Mouse (Mus musculus) liver, adult (tissue): ENCODE data around the gene Lcn9.

Source experiments
- GATA4 ChIP-seq: IDR thresholded peaks from 2 replicates; pipeline ENCODE4 v1.6.1; 2014; ENCODE audit warnings: mild to moderate bottlenecking, low read length; ENCODE audit not compliant: insufficient replicate concordance

Lcn9 gene

GRCm38 (mm10) chr2:25836291-25836690, 13.3 kb downstream of the Lcn9 start:
- no peak for TF ChIP-seq GATA4

DNA sequence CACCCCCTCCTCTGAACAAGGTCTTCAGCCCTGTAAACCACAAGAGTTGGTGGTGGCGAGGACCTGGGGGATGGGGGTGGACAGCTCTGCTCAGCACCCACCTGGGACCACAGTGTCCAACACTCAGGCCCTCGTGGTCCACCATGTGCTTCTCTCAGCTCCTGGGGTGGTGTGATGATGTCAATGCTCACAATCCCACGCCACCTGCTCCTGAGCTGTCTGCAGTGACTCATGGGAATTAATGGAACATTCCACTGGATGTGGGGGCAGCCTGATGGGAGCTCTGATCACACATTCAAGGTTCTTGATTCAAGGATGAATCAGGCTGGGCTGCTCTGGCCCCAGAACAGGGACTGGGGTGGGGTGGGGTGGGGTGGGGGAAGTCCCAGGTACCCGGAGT, 19.2 kb downstream of the Lcn9 start:
- no peak for TF ChIP-seq GATA4

- no peak for TF ChIP-seq GATA4
Observed at GRCm38 (mm10) chr2:25842758-25843157, 19.8 kb downstream of the Lcn9 start.

DNA sequence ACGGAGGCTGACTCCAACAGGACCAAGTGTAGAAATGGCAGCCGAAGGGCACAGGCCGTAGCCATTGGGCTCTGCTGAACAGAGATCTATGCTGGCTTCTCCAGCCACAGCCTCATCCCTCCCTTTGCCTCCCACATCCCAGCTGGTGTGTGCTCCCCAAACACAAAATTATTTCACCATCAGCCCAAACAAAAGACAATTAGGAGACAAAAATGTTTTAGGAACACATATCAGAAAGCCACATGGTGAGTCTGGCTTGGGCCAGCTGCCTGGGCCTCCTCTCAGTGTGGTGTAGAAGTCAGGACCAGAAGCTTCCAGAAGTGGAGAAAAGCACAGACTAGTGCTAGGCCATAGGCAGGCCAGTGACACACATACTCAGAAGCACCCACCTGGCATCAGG, 21.1 kb downstream of the Lcn9 start:
- TF ChIP-seq GATA4 = no peak

GRCm38 (mm10) chr2:25846516-25846915, 23.6 kb downstream of the Lcn9 start:
- no peak for TF ChIP-seq GATA4

- TF ChIP-seq GATA4 = no peak
Observed at GRCm38 (mm10) chr2:25847226-25847625, 24.3 kb downstream of the Lcn9 start, which contains the start of gene Sohlh1. Sohlh1 (minus strand) TSS chr2:25847248.

DNA sequence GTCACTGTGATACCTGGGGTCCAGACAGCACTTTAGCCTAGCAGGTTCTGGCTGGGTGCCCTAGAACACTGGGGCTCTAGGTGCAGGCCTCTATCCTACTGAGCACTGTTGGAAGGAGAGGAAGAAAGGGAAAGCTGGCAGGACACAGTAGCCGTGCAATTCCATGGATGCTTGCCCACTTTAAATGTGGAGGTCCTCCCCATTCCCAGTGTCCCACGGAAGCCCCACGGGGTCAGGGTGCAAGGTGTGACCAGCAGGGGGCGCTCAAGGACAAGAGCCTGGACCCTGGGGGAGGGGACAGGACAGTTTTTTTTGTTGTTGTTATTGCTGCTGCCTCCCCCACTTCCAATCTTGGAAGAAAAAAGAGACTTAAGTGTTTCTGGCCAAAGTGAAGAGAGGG, 27.4 kb downstream of the Lcn9 start:
- no peak for TF ChIP-seq GATA4

- TF ChIP-seq GATA4 = no peak
Observed at GRCm38 (mm10) chr2:25852626-25853025, 29.7 kb downstream of the Lcn9 start.

GRCm38 (mm10) chr2:25853998-25854397, 31.0 kb downstream of the Lcn9 start:
- no peak for TF ChIP-seq GATA4

GRCm38 (mm10) chr2:25859891-25860290, 36.9 kb downstream of the Lcn9 start:
- TF ChIP-seq GATA4 = no peak

GRCm38 (mm10) chr2:25862038-25862437, 39.1 kb downstream of the Lcn9 start:
- no peak for TF ChIP-seq GATA4

DNA sequence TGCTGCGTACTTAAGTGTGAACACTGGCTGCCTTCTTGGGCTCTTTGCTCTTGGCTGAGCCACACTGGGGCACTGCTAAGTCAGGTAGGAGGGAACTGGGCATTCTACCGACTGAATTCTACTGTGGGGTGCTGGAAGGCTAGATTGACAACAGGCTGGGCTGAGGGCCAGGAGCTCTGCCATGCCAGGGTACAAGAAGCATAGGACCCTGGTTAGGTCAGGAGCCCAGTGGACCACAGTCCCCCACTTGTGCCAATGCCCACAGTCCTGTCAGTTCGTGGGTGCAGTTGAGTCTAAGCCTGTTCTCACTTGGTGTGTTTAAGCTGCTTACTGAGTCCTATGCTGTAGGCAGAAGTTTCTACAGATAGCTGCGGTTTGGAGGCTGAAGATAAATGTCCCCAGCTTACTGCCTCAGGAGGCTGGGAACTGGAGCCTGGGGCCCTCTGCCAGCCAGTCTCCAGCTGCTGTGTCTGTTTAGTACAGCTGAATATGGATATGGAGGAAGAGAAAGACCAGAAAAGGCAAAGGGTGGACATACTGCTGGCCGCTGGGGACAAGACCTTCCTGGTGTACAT, 39.8 kb downstream of the Lcn9 start:
- TF ChIP-seq GATA4 = no peak

DNA sequence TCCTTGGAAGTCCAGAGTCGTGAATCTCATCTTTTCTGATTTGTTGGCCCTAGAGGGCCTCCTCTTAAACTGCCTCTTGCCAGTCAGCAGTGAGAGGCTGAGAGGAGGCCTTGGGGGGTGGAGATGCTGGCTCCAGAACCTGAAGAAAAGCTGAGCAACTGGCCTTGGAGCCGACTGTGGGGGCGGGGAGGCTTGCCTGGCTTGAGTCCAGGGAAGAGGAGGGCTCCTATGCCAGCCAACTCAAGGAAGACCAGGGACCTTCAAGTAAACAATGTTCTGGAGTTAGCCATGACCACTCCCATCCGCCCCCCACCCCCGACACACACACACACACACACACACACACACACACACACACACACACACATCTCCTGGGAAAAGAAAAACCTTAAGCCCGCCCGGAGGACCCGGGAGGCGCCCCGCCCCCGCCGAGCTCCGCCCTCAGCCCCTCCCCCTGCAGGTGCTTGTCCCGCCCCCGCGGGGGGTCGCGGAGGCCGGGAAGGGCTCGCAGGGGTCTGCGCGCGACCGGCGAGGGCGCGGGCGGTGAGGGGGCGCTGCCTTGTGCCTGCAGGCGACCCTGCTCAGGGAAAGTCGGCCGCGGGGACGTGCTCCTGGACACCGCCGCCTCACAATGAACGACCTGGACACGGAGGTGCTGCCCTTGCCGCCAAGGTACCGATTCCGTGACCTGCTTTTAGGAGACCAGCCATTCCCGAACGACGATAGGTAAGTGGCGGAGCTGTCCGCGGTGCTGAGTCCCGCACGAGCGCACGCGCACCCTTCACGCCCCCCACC, 40.6 kb downstream of the Lcn9 start, which contains the start of gene Kcnt1:
Kcnt1 (plus strand) TSS at position 398 of the 795 bp plus-strand sequence.
- no peak for TF ChIP-seq GATA4

GRCm38 (mm10) chr2:25864230-25864629, 41.3 kb downstream of the Lcn9 start:
- no peak for TF ChIP-seq GATA4

GRCm38 (mm10) chr2:25865412-25865811, 42.5 kb downstream of the Lcn9 start:
- no peak for TF ChIP-seq GATA4

DNA sequence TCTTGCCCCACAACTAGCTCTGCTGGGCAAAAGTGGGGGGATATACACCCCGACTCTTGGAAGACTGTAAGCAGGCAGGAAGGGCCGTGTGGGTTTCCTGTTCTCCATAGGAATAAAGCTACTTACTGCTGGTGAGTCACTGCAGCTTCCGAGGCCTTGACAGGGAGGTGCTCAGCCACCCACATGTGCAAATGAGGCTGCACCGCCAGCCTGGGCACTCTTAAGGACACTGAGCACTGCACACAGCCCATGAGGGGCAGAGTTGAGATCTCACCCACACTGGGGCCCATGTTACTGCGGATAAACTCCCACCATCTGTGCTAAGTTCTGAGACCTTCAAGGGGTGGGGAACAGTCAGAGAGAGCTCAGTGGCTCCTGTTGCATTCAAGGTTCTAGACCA, 43.7 kb downstream of the Lcn9 start:
- TF ChIP-seq GATA4 = no peak
